Mouse (Mus musculus) midbrain, embryonic 14.5 days (tissue): ENCODE data around the gene Gnas. TPM values are rescaled to one million over a fixed set of nuclear protein-coding genes. Genes with fewer than 3 reads are reported as not detected.
"Not testable (repeated sequence)": the region's sequence is repeated elsewhere in the genome, so short reads cannot be mapped to it uniquely, and the experiment has no call there.

ENCODE experiments used
- ATAC-seq: fragments of 200-750 bp; cut with Nextera tagmentation; 2 replicates; pipeline ENCODE4 v1.8.0; 2017; ENCODE audit warnings: moderate number of reproducible peaks, moderate library complexity; ENCODE audit not compliant: low FRiP score, low TSS enrichment
- DNase-seq: peaks from one replicate; pipeline ENCODE4 v3.0.0-alpha.2; 2015
- H3K27ac ChIP-seq: fragments of 300-500 bp; sonication (generic); replicated peaks from 2 replicates; pipeline ENCODE4 v1.5.1; 2014; ENCODE audit warnings: mild to moderate bottlenecking, low read depth, low read length, moderate library complexity
- H3K27me3 ChIP-seq: fragments of 300-500 bp; sonication (generic); 2 replicates; pipeline ENCODE4 v1.6.1; 2014; ENCODE audit warnings: low read length, control low read depth, mixed read lengths; ENCODE audit not compliant: control insufficient read depth, insufficient read depth
- H3K36me3 ChIP-seq: fragments of 300-500 bp; sonication (generic); 2 replicates; pipeline ENCODE4 v1.6.1; 2014; ENCODE audit warnings: low read length, control low read depth; ENCODE audit not compliant: control insufficient read depth, insufficient read depth
- H3K4me1 ChIP-seq: fragments of 300-500 bp; sonication (generic); 2 replicates; pipeline ENCODE4 v1.6.1; 2014; ENCODE audit warnings: mild to moderate bottlenecking, antibody characterized with exemption, low read length, control low read depth; ENCODE audit not compliant: control insufficient read depth, insufficient read depth
- H3K4me2 ChIP-seq: fragments of 300-500 bp; sonication (generic); 2 replicates; pipeline ENCODE4 v1.6.1; 2014; ENCODE audit warnings: mild to moderate bottlenecking, low read length, moderate library complexity
- H3K4me3 ChIP-seq: fragments of 300-500 bp; sonication (generic); replicated peaks from 2 replicates; pipeline ENCODE4 v1.5.1; 2014; ENCODE audit warnings: low read depth, low read length
- H3K9ac ChIP-seq: fragments of 300-500 bp; sonication (generic); replicated peaks from 2 replicates; pipeline ENCODE4 v1.6.1; 2014; ENCODE audit warnings: mild to moderate bottlenecking, low read length, moderate library complexity
- H3K9me3 ChIP-seq: fragments of 300-500 bp; sonication (generic); 2 replicates; pipeline ENCODE4 v1.6.1; 2016; ENCODE audit warnings: low read length, control low read depth, mixed read lengths; ENCODE audit not compliant: control insufficient read depth
- WGBS: fragments of 180-500 bp; shearing (Covaris S2); extraction: QIAGEN DNeasy Blood & Tissue Kit; methylation state at CpG from one replicate; pipeline ENCODE4 v1.1.7; 2014; 5-methylcytosine and 5-hydroxymethylcytosine counted together
- polyA plus RNA-seq: library from polyadenylated mRNA; unstranded; fragments of >200 nt; fragmentation: Nextera tagmentation; extraction: Ambion mirVana; gene quantifications from 2 replicates; pipeline ENCODE4 v1.2.1, GENCODE M21; 2014

Gene Gnas
- polyA plus RNA-seq, 1 experiment from 2014 or later: 1,446 TPM

DNA sequence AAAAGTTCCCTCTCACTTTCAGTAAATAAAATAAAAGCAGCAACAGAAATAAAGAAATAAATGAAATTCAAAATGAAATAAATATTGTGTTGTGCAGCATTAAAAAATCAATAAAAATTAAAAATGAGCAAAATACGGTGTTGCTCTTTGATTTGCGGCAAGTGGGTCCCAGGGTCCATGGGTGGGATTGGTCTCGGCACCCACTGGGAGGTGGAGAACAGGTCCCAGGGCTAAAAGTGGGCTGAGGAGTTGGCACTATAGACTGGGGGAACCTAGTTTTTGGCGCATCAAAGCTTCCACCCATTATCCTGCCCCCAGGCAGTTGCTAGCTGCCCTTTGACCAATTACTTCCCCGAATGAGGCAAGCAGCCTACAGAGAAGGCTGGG is 62.5 kb downstream of the Gnas start, which contains the start of gene Gm20721:
Gene Gm20721 (minus strand): TSS at position 101 of the 387 bp plus-strand sequence.
- ATAC-seq (no peak), DNase-seq (no peak)
- Histone ChIP-seq H3K9ac (no peak within 1 kb of the TSS), H3K4me2 (no peak within 1 kb of the TSS), H3K36me3 (peaks cover 36% of the 10 kb centered on the region), H3K4me1 (peaks cover 16% of the 10 kb centered on the region), H3K27ac (no peak within 1 kb of the TSS), H3K9me3 (no peaks in the 10 kb centered on the region), H3K4me3 (no peak within 1 kb of the TSS), H3K27me3 (no peaks in the 10 kb centered on the region)
- WGBS: 95% methylated on average over 5 of the region's 5 CpGs

GRCm38 (mm10) chr2:174346999-174347668 is 63.0 kb downstream of the Gnas start:
- WGBS: 95% methylated on average over 2 of the region's 2 CpGs
- not testable (repeated sequence) for H3K4me2 ChIP-seq, H3K9me3 ChIP-seq, H3K4me3 ChIP-seq, ATAC-seq, H3K27ac ChIP-seq, H3K9ac ChIP-seq, H3K27me3 ChIP-seq, DNase-seq
- H3K4me1 ChIP-seq: peaks cover 16% of the 10 kb centered on the region
- H3K36me3 ChIP-seq: peaks cover 34% of the 10 kb centered on the region

GRCm38 (mm10) chr2:174358516-174358915 is 74.4 kb downstream of the Gnas start:
- H3K4me3 ChIP-seq: no peak overlapping the region
- WGBS: 86% methylated on average over 4 of the region's 4 CpGs
- no peak overlapping the region for H3K9ac ChIP-seq
- no peaks in the 10 kb centered on the region for H3K4me1 ChIP-seq
- no peak overlapping the region for H3K27ac ChIP-seq
- ATAC-seq (no peak), DNase-seq (no peak)
- peaks cover 4% of the 10 kb centered on the region; the same call in 1 of the 2 replicates for H3K9me3 ChIP-seq
- no peak overlapping the region for H3K4me2 ChIP-seq
- no peaks in the 10 kb centered on the region for H3K36me3 ChIP-seq
- H3K27me3 ChIP-seq: no peaks in the 10 kb centered on the region

DNA sequence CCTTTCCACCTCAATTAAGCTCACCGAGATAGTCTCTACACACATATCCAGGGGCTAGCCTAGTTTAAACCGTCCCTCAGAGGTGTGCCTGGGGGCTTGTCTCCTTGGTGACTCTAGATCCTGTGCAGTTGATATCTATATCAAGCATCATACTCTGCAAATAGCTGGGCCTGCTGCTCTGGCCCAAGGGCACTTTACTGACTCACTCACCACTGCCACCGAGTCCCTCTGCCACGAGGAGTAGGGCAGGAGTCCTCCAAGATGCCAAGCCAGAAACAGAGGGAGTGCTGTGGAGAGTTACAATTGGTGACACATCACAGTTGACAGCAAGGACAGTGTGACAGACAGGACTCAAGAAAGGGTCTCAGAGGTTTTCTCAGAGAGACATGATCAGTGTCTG is 75.5 kb downstream of the Gnas start:
- H3K9ac ChIP-seq: no peak overlapping the region
- WGBS: 80% methylated on average over 4 of the region's 4 CpGs
- no peaks in the 10 kb centered on the region for H3K36me3 ChIP-seq
- H3K4me1 ChIP-seq: no peaks in the 10 kb centered on the region
- ATAC-seq (no peak), DNase-seq (no peak)
- no peaks in the 10 kb centered on the region for H3K27me3 ChIP-seq
- no peak overlapping the region for H3K4me2 ChIP-seq
- no peak overlapping the region for H3K27ac ChIP-seq
- H3K4me3 ChIP-seq: no peak overlapping the region
- no peaks in the 10 kb centered on the region for H3K9me3 ChIP-seq

DNA sequence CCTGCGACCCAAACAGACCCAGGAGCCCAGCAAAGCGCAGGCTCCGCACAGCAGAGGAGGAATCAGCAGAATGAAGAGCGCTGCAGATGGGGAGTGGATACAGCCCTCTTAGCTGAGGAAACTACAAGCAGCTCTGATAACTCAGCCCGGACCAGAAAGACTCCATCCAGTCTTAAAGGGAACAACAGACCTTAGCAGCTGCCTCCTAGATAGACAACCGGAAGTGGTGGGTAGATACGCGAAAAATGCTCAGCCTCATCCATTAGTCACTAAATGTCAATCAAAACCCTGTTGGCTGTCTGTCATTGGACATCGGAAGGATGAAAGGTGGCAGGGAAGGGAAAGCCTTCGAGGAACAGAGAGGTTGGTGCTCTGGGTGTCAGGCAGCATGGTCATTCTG is 82.5 kb downstream of the Gnas start:
- H3K27me3 ChIP-seq: no peaks in the 10 kb centered on the region
- DNase-seq (no peak), ATAC-seq (no peak)
- no peak overlapping the region for H3K9ac ChIP-seq
- no peaks in the 10 kb centered on the region for H3K4me1 ChIP-seq
- no peaks in the 10 kb centered on the region for H3K36me3 ChIP-seq
- no peak overlapping the region for H3K4me3 ChIP-seq
- H3K4me2 ChIP-seq: no peak overlapping the region
- H3K27ac ChIP-seq: no peak overlapping the region
- H3K9me3 ChIP-seq: no peaks in the 10 kb centered on the region
- 87% methylated on average over 10 of the region's 10 CpGs for WGBS

DNA sequence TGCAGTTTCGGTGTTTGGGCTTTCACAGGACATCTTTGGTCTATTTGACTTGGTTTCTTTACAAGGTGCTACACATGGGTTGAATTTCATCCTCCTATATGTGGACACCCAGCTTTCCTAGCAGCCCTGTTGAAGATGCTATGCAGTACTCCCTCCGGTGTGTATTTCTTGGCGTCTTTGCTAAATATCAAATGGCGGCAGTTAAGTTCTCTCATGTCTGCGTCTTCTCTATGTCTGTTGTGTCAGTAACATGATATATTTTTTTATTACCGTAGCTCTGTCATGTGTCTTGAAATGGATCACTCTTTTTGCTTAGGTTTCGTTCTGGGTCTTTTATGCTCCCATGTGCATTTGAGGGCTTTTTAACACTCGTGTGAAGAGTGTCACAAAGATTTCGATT is 96.9 kb downstream of the Gnas start:
- H3K9ac ChIP-seq: no peak overlapping the region
- DNase-seq: no peak
- no peaks in the 10 kb centered on the region for H3K4me1 ChIP-seq
- H3K36me3 ChIP-seq: no peaks in the 10 kb centered on the region
- H3K27me3 ChIP-seq: no peaks in the 10 kb centered on the region
- no peak overlapping the region for H3K4me3 ChIP-seq
- no peak overlapping the region for H3K4me2 ChIP-seq
- 93% methylated on average over 9 of the region's 9 CpGs for WGBS
- no peaks in the 10 kb centered on the region for H3K9me3 ChIP-seq
- no peak overlapping the region for H3K27ac ChIP-seq
- ATAC-seq: no peak

DNA sequence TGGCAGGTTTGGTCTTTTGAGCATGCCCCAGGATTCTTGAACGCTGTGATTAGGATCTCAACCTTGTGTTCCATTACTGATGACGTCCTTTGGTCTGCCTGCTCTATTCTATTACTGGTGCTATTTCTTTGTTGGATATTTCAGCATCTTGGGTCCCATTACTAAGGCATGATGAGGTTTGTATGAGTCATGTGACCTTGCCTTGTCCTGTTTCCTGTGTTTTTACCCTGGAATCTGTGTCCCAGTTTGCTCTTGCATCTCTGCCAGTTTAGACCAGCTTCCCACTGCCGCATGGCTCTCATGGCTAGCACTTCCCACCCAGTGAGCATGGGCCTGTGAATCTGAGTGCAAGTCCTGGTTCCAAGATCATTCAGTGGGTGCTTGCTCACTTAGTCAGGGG is 107.8 kb downstream of the Gnas start:
- no peaks in the 10 kb centered on the region for H3K27me3 ChIP-seq
- no peaks in the 10 kb centered on the region for H3K4me1 ChIP-seq
- H3K9ac ChIP-seq: no peak overlapping the region
- DNase-seq (no peak), ATAC-seq (no peak)
- no peaks in the 10 kb centered on the region; the same call in 1 of the 2 replicates for H3K9me3 ChIP-seq
- no peak overlapping the region for H3K4me2 ChIP-seq
- no peak overlapping the region for H3K4me3 ChIP-seq
- WGBS: 92% methylated on average over 3 of the region's 3 CpGs
- no peaks in the 10 kb centered on the region for H3K36me3 ChIP-seq
- H3K27ac ChIP-seq: no peak overlapping the region

DNA sequence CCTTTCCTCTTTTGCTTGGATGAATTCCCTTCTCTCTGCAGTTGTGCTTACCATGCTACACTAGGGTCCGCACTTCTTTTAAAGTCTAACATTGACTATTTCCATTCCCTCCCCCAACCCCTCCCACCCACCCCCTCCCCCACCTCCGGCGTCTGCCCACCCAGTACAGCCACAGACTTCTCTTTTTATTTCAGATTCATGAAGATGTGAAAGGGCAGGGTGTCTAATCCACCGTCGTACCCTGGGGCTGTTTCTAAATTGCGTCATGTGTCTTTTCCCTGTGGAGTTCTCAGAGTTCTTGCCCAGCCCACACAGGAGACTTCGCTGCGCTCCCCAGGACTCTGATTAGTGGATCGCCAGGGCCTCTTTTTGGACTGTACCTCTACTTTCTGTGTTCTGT is 108.4 kb downstream of the Gnas start:
- no peak for ATAC-seq
- Histone ChIP-seq H3K4me2 (no peak overlapping the region), H3K9ac (no peak overlapping the region), H3K27me3 (no peaks in the 10 kb centered on the region), H3K9me3 (no peaks in the 10 kb centered on the region; the same call in 1 of the 2 replicates), H3K36me3 (no peaks in the 10 kb centered on the region), H3K27ac (no peak overlapping the region), H3K4me1 (no peaks in the 10 kb centered on the region), H3K4me3 (no peak overlapping the region)
- WGBS: 43% methylated on average over 9 of the region's 9 CpGs
- peak; percentile 35 for DNase-seq

DNA sequence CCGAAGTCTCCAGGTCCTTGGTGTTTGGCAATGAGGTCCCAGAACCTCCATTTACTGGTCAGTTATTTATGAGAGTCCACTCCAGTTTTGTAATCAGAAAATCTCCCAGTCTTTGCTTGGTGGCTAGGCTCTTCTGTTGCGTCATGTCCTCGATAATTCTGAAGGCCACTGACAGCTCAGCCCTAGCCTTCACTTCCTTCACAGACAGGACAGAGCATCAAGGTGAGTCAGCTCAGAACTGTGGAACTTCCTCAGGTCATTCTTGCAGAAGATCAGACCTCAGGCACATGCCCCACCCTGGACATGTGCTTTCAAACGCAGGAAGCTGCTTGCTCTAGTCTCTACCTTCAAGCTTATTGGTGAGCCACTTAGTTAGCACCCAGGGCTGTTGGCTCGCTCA is 109.3 kb downstream of the Gnas start:
- WGBS: 87% methylated on average over 5 of the region's 5 CpGs
- ATAC-seq (no peak), DNase-seq (no peak)
- H3K9me3 ChIP-seq: no peaks in the 10 kb centered on the region; the same call in 1 of the 2 replicates
- H3K9ac ChIP-seq: no peak overlapping the region
- no peak overlapping the region for H3K4me3 ChIP-seq
- no peak overlapping the region for H3K27ac ChIP-seq
- no peak overlapping the region for H3K4me2 ChIP-seq
- no peaks in the 10 kb centered on the region for H3K27me3 ChIP-seq
- no peaks in the 10 kb centered on the region for H3K36me3 ChIP-seq
- H3K4me1 ChIP-seq: no peaks in the 10 kb centered on the region
